Mouse (Mus musculus) embryonic fibroblast, embryonic 13.5 days (primary cell): Measurements from ENCODE around the gene Ldb2.

Source experiments
- CTCF ChIP-seq: IDR thresholded peaks from 2 replicates; pipeline ENCODE4 v1.5.1; 2011; ENCODE audit warnings: mild to moderate bottlenecking, control low read depth, low read length, moderate library complexity, borderline replicate concordance; ENCODE audit not compliant: insufficient read depth
- POLR2A ChIP-seq: IDR thresholded peaks from 2 replicates; pipeline ENCODE4 v1.6.1; 2011; ENCODE audit warnings: low read depth, mild to moderate bottlenecking, control low read depth, low read length, moderate library complexity

- no peak for TF ChIP-seq CTCF
- TF ChIP-seq POLR2A: no peak
These were observed 31.0 kb downstream of the Ldb2 start for GRCm38 (mm10) chr5:44768472-44768871.
